Mouse (Mus musculus): ENCODE results near the gene Shisa8. TPM values are rescaled to one million over a fixed set of nuclear protein-coding genes. Genes with fewer than 3 reads are reported as not detected.

Shisa8 gene
- polyA plus RNA-seq, 1 experiment from 2014 or later, result 4.2 TPM

MicroRNA genes within 50 kb of the gene (microRNA counts, 519-probe panel; counts per million panel counts)
- 2,224 counts per million, percentile 47 among the panel's probes with 10 or more counts for microRNA mmu-miR-33

Small RNA genes within 50 kb of the gene (microRNA-seq; reads per million reads assigned to microRNA genes)
- gene Mir33, result 85.0 reads per million, percentile 47 among the genes with 10 or more reads in this experiment

Other genes starting within 250 kb of the Shisa8 start
- gene 1700029P11Rik, start 232.3 kb downstream of the Shisa8 start, polyA plus RNA-seq (2015; fragmentation: Nextera tagmentation; extraction: Ambion mirVana), result not detected in 2 replicates
- gene Xrcc6, start 225.0 kb downstream of the Shisa8 start, polyA plus RNA-seq (2015; fragmentation: Nextera tagmentation; extraction: Ambion mirVana), result 44.4 and 48.9 TPM in 2 replicates
- gene Desi1, start 179.0 kb downstream of the Shisa8 start, polyA plus RNA-seq (2015; fragmentation: Nextera tagmentation; extraction: Ambion mirVana), result 53.7 and 56.1 TPM in 2 replicates
- 254 and 268 TPM in 2 replicates for gene Snu13, start 165.2 kb downstream of the Shisa8 start, polyA plus RNA-seq (2015; fragmentation: Nextera tagmentation; extraction: Ambion mirVana)
- gene 4930407I10Rik, start 153.7 kb downstream of the Shisa8 start, polyA plus RNA-seq (2015; fragmentation: Nextera tagmentation; extraction: Ambion mirVana), result not detected in 2 replicates
- gene Mei1, start 142.8 kb downstream of the Shisa8 start, polyA plus RNA-seq (2015; fragmentation: Nextera tagmentation; extraction: Ambion mirVana), result 0.06 and 0.11 TPM in 2 replicates
- 10.6 and 11.9 TPM in 2 replicates for gene Ccdc134, start 84.9 kb downstream of the Shisa8 start, polyA plus RNA-seq (2015; fragmentation: Nextera tagmentation; extraction: Ambion mirVana)
- gene Srebf2, start 65.6 kb downstream of the Shisa8 start, polyA plus RNA-seq (2015; fragmentation: Nextera tagmentation; extraction: Ambion mirVana), result 179 and 196 TPM in 2 replicates
- 0.10 and 0.31 TPM in 2 replicates for gene Tnfrsf13c, start 11.6 kb upstream of the Shisa8 start, polyA plus RNA-seq (2015; fragmentation: Nextera tagmentation; extraction: Ambion mirVana)
- gene Cenpm, start 31.9 kb upstream of the Shisa8 start, polyA plus RNA-seq (2015; fragmentation: Nextera tagmentation; extraction: Ambion mirVana), result 20.0 and 24.0 TPM in 2 replicates
- 16.7 and 20.3 TPM in 2 replicates for gene 1500009C09Rik, start 39.6 kb upstream of the Shisa8 start, polyA plus RNA-seq (2015; fragmentation: Nextera tagmentation; extraction: Ambion mirVana)
- gene Sept3, start 62.1 kb upstream of the Shisa8 start, polyA plus RNA-seq (2015; fragmentation: Nextera tagmentation; extraction: Ambion mirVana), result 321 and 348 TPM in 2 replicates
- gene Wbp2nl, start 86.1 kb upstream of the Shisa8 start, polyA plus RNA-seq (2015; fragmentation: Nextera tagmentation; extraction: Ambion mirVana), result 0.10 TPM in 1 of 2 replicates, not detected in the other
- gene Naga, start 126.1 kb upstream of the Shisa8 start, polyA plus RNA-seq (2015; fragmentation: Nextera tagmentation; extraction: Ambion mirVana), result 32.8 and 32.9 TPM in 2 replicates
- 1.6 and 2.1 TPM in 2 replicates for gene Pheta2, start 126.1 kb upstream of the Shisa8 start, polyA plus RNA-seq (2015; fragmentation: Nextera tagmentation; extraction: Ambion mirVana)
- 354 and 397 TPM in 2 replicates for gene Smdt1, start 126.1 kb upstream of the Shisa8 start, polyA plus RNA-seq (2015; fragmentation: Nextera tagmentation; extraction: Ambion mirVana)
- gene Ndufa6, start 141.5 kb upstream of the Shisa8 start, polyA plus RNA-seq (2015; fragmentation: Nextera tagmentation; extraction: Ambion mirVana), result 345 and 392 TPM in 2 replicates
- gene Cyp2d22, start 167.4 kb upstream of the Shisa8 start, polyA plus RNA-seq (2015; fragmentation: Nextera tagmentation; extraction: Ambion mirVana), result 3.3 TPM in 2 replicates
- not detected in 2 replicates for gene Cyp2d11, start 181.2 kb upstream of the Shisa8 start, polyA plus RNA-seq (2015; fragmentation: Nextera tagmentation; extraction: Ambion mirVana)
- not detected in 2 replicates for gene Cyp2d10, start 194.4 kb upstream of the Shisa8 start, polyA plus RNA-seq (2015; fragmentation: Nextera tagmentation; extraction: Ambion mirVana)
- not detected in 2 replicates for gene Cyp2d9, start 220.6 kb upstream of the Shisa8 start, polyA plus RNA-seq (2015; fragmentation: Nextera tagmentation; extraction: Ambion mirVana)

All from hindbrain, embryonic 16.5 days (tissue).